Mouse (Mus musculus) spleen, postnatal 4 days (tissue): Measurements from ENCODE around the gene Slc13a1.
"Not testable (repeated sequence)": the region's sequence is repeated elsewhere in the genome, so short reads cannot be mapped to it uniquely, and the experiment has no call there.

Experiments
- DNase-seq, 2 experiments: peaks; one replicate each; pipeline ENCODE4 v3.0.0; 2022; ENCODE audit warnings: low spot score in 2 of 2

The Slc13a1 gene

GRCm38 (mm10) chr6:24167734-24168327, at the start of gene Slc13a1:
Gene Slc13a1 (minus strand): TSS chr6:24168092.
- no peak for DNase-seq

GRCm38 (mm10) chr6:24207866-24208265, 40.0 kb upstream of the Slc13a1 start:
- DNase-seq = no peak

- no peak for DNase-seq
Measured at GRCm38 (mm10) chr6:24202226-24202625, 34.3 kb upstream of the Slc13a1 start.

- no peak for DNase-seq
Measured at GRCm38 (mm10) chr6:24200644-24201484, 33.0 kb upstream of the Slc13a1 start.

- DNase-seq = not testable (repeated sequence)
Measured at GRCm38 (mm10) chr6:24197501-24198195, 29.8 kb upstream of the Slc13a1 start.

- DNase-seq = not testable (repeated sequence)
Measured at GRCm38 (mm10) chr6:24196406-24196805, 28.5 kb upstream of the Slc13a1 start.

GRCm38 (mm10) chr6:24183439-24183838, 15.5 kb upstream of the Slc13a1 start:
- no peak for DNase-seq

- DNase-seq = no peak
Measured at GRCm38 (mm10) chr6:24175393-24175792, 7.5 kb upstream of the Slc13a1 start.

- no peak for DNase-seq
Measured at GRCm38 (mm10) chr6:24173951-24174350, 6.1 kb upstream of the Slc13a1 start.

GRCm38 (mm10) chr6:24172736-24173135, 4.8 kb upstream of the Slc13a1 start:
- no peak for DNase-seq

GRCm38 (mm10) chr6:24166772-24167171, 1.1 kb downstream of the Slc13a1 start:
- no peak for DNase-seq

- DNase-seq = no peak
Measured at GRCm38 (mm10) chr6:24165249-24165648, 2.6 kb downstream of the Slc13a1 start.

- DNase-seq = no peak
Measured at GRCm38 (mm10) chr6:24159795-24160194, 8.1 kb downstream of the Slc13a1 start.

- no peak for DNase-seq
Measured at GRCm38 (mm10) chr6:24154901-24155300, 13.0 kb downstream of the Slc13a1 start.

- DNase-seq = no peak
Measured at GRCm38 (mm10) chr6:24132951-24133350, 34.9 kb downstream of the Slc13a1 start.

GRCm38 (mm10) chr6:24122632-24123031, 45.3 kb downstream of the Slc13a1 start:
- no peak for DNase-seq

GRCm38 (mm10) chr6:24111614-24112013, 56.3 kb downstream of the Slc13a1 start:
- DNase-seq = no peak

GRCm38 (mm10) chr6:24108471-24108870, 59.4 kb downstream of the Slc13a1 start:
- no peak for DNase-seq

GRCm38 (mm10) chr6:24106157-24106556, 61.7 kb downstream of the Slc13a1 start:
- no peak for DNase-seq

GRCm38 (mm10) chr6:24105681-24106080, 62.2 kb downstream of the Slc13a1 start:
- DNase-seq = no peak

GRCm38 (mm10) chr6:24101281-24101680, 66.6 kb downstream of the Slc13a1 start:
- DNase-seq = no peak

- no peak for DNase-seq
Measured at GRCm38 (mm10) chr6:24100705-24101104, 67.2 kb downstream of the Slc13a1 start.

GRCm38 (mm10) chr6:24097400-24097799, 70.5 kb downstream of the Slc13a1 start:
- DNase-seq = no peak
